Mouse (Mus musculus): ENCODE data around the gene Gas7.

DNA sequence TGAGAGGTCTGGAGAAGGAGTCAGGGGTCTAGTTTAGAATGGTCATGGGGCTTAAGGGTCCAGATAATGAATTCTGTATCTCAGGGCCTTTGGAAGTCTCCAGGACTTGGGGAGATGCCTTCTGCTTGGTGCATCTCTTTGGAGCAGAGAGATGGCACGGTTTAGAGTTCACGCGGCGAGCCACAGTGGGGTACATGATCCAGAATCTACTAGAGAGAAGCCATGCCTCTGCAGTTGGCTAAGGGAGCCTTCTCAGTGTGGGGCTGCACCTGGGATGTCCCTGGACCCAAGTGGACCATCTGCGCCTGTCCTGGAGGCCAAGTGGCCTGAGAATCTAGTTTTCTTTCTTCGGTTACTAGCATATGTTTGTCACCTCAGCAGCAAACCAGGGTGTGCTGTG, 214.8 kb downstream of the Gas7 start:
- TF ChIP-seq CTCF (IDR thresholded peaks at IDR 0.05; ENCODE audit: low read depth, low read length), result no peak
- TF ChIP-seq POLR2A (IDR thresholded peaks at IDR 0.05; ENCODE audit: borderline replicate concordance, low read depth, low read length), result no peak
